In genomic region chr19:12970082-12970481, GRCm38 (mm10) we compare ENCODE assay signal across 18 mouse cellular contexts. TPM values are rescaled to one million over a fixed set of nuclear protein-coding genes. Genes with fewer than 3 reads are reported as not detected.
A peak's percentile ranks its signal among the peaks of the same experiment; 100 is the strongest.
DNase-seq lines count a peak whose midpoint lies in the region; TF ChIP-seq lines count a peak whose summit lies in the region.
"Not testable (repeated sequence)": the region's sequence is repeated elsewhere in the genome, so short reads cannot be mapped to it uniquely, and the experiment has no call there.
"Had no signal": no experiment of that assay in that cellular context is flagged by ENCODE, and none has a peak within 500 bp of the region (broad histone marks: within the 10 kb centered on the region; RNA-seq: fewer than 3 reads in every experiment).

No protein-coding gene starts in this region.

- not testable (repeated sequence) for H3K36me3 ChIP-seq in CH12.LX (replicated peaks in 1 of 2; ENCODE audit: control insufficient read depth in 1 of 2, insufficient read depth in 1 of 2, low read length in 1 of 2); ES-E14 (ENCODE audit: control insufficient read depth, insufficient read depth, low read length, poor library complexity, severe bottlenecking); MEL (ENCODE audit: control insufficient read depth in 1 of 2, insufficient read depth in 2 of 2, low read length in 2 of 2)

- H3K79me2 ChIP-seq in CH12.LX (replicated peaks; ENCODE audit: control insufficient read depth, extremely low read depth, insufficient read depth, poor library complexity, severe bottlenecking); MEL (ENCODE audit: control insufficient read depth, insufficient read depth, low read length, poor library complexity): not testable (repeated sequence)

- H3K9me3 ChIP-seq in CH12.LX (replicated peaks; ENCODE audit: low read length); ES-E14 (ENCODE audit: control insufficient read depth, insufficient read depth, low read depth, low read length); MEL (replicated peaks; ENCODE audit: insufficient read depth, low read length): not testable (repeated sequence)

- not testable (repeated sequence) for TF ChIP-seq RAD21 in CH12.LX (IDR thresholded peaks at IDR 0.05; ENCODE audit: low read depth, low read length); MEL (IDR thresholded peaks at IDR 0.05; ENCODE audit: low read depth, low read length)

- not testable (repeated sequence) for H3K9ac ChIP-seq in CH12.LX (ENCODE audit: insufficient read depth, low read depth); ES-E14 (ENCODE audit: insufficient read depth, low read depth, low read length, poor library complexity, severe bottlenecking); MEL (ENCODE audit: control insufficient read depth, low read depth, low read length, poor library complexity, severe bottlenecking)

- TF ChIP-seq EP300 in CH12.LX (IDR thresholded peaks at IDR 0.05; ENCODE audit: low read length); MEL (IDR thresholded peaks at IDR 0.05; ENCODE audit: low read depth in 1 of 2, low read length in 2 of 2): not testable (repeated sequence)

- DNase-seq in CH12.LX (ENCODE audit: extremely low read depth); ES-E14 (ENCODE audit: low read depth, low spot score); MEL (ENCODE audit: low read depth, low spot score): not testable (repeated sequence)

- not testable (repeated sequence) for H3K4me3 ChIP-seq in CH12.LX (replicated peaks in 1 of 3; ENCODE audit: low read depth in 2 of 3, low read length in 2 of 3, poor library complexity in 1 of 3); ES-E14 (ENCODE audit: insufficient read depth in 1 of 2, low read depth in 1 of 2, low read length in 2 of 2, poor library complexity in 1 of 2, severe bottlenecking in 1 of 2); MEL (ENCODE audit: control insufficient read depth in 1 of 2, insufficient read depth in 1 of 2, low read depth in 2 of 2, low read length in 2 of 2)

- in situ Hi-C loops in CH12.LX (cut with MboI; ENCODE audit: low pct_ligation_motif_present, low pct_unique_long_range_greater_than_20kb, low sequenced_read_pairs); ES-E14 (cut with MboI; ENCODE audit: low sequenced_read_pairs in 2 of 2, unreplicated experiment in 2 of 2): not testable (repeated sequence)

- not testable (repeated sequence) for H3K27ac ChIP-seq in CH12.LX (ENCODE audit: insufficient read depth, low read depth); ES-E14 (ENCODE audit: insufficient read depth, low read depth, low read length, poor library complexity, severe bottlenecking); MEL (ENCODE audit: control insufficient read depth, low read depth, low read length)

- dilution Hi-C loops in CH12.LX (cut with MboI; ENCODE audit: extremely low pct_ligation_motif_present, extremely low pct_unique_long_range_greater_than_20kb, low sequenced_read_pairs), result not testable (repeated sequence)

- not testable (repeated sequence) for TF ChIP-seq CTCF in CH12.LX (conservative IDR thresholded peaks at IDR 0.05 in 1 of 2, IDR thresholded peaks at IDR 0.05 in 1 of 2; ENCODE audit: low read depth in 2 of 2, low read length in 2 of 2); MEL (IDR thresholded peaks at IDR 0.05 in 2 of 3, conservative IDR thresholded peaks at IDR 0.05 in 1 of 3; ENCODE audit: control insufficient read depth in 1 of 3, insufficient read depth in 1 of 3, low read depth in 2 of 3, low read length in 3 of 3, poor library complexity in 1 of 3, severe bottlenecking in 1 of 3)

- H3K4me1 ChIP-seq in CH12.LX (ENCODE audit: control insufficient read depth in 1 of 2, insufficient read depth in 2 of 2); ES-E14 (ENCODE audit: control insufficient read depth in 2 of 2, insufficient read depth in 2 of 2, low read length in 2 of 2, poor library complexity in 1 of 2); MEL (ENCODE audit: control insufficient read depth in 1 of 2, insufficient read depth in 2 of 2, low read length in 2 of 2): not testable (repeated sequence)

- not testable (repeated sequence) for H3K4me2 ChIP-seq in CH12.LX (ENCODE audit: insufficient read depth, low read depth, poor library complexity, severe bottlenecking)

- not testable (repeated sequence) for H3K27me3 ChIP-seq in CH12.LX (replicated peaks); MEL (ENCODE audit: control insufficient read depth in 1 of 2, insufficient read depth in 2 of 2, low read length in 2 of 2)

- TF ChIP-seq POLR2A in CH12.LX (IDR thresholded peaks at IDR 0.05; ENCODE audit: low read depth, low read length); MEL (IDR thresholded peaks at IDR 0.05; ENCODE audit: control insufficient read depth in 1 of 2, insufficient read depth in 1 of 2, low read depth in 1 of 2, low read length in 2 of 2, poor library complexity in 1 of 2): not testable (repeated sequence)

TF ChIP-seq in CH12.LX, 34 proteins besides CTCF, POLR2A, EP300 and RAD21:
- peak; percentile 87 for TF ChIP-seq MAFK (IDR thresholded peaks at IDR 0.05; ENCODE audit: insufficient replicate concordance, low read length)

TF ChIP-seq in ES-E14, 5 proteins besides CTCF, POLR2A, EP300 and RAD21:
- peak; percentile 92 for TF ChIP-seq MAFK (IDR thresholded peaks at IDR 0.05; ENCODE audit: insufficient read depth, low read depth, low read length)

TF ChIP-seq in MEL, 35 proteins besides CTCF, POLR2A, EP300 and RAD21:
- 0 out of 2 replicates have a peak, but pooled peaks have one; percentile 30 for TF ChIP-seq MAFK (IDR thresholded peaks at IDR 0.05; ENCODE audit: borderline replicate concordance, low read depth, low read length)

RNA-seq across cellular contexts. Expression of gene Olfr1450, which starts 20.0 kb away (rescaled TPM):
- not detected in 2 replicates for total RNA-seq in CH12.LX (2012; rRNA removed)
- not detected in 2 replicates for total RNA-seq in CH12.LX (2014; rRNA removed)
- not detected in 2 replicates for polyA plus RNA-seq in CH12.LX (2012; ENCODE audit: insufficient read length, low read depth)
- total RNA-seq in ES-E14 (2012; rRNA removed), result not detected in 2 replicates
- not detected in 2 replicates for total RNA-seq in MEL (2012; rRNA removed)
- polyA plus RNA-seq in MEL (2012; ENCODE audit: insufficient read depth in 1 of 2, insufficient read length in 2 of 2, low read depth in 1 of 2, low replicate concordance in 2 of 2, missing spikeins in 1 of 2), result not detected
- total RNA-seq: adrenal gland, adult 18-20 months; adrenal gland, adult 2 months; adrenal gland, adult 8-10 months; adrenal gland, postnatal 10 days; adrenal gland, postnatal 14 days; adrenal gland, postnatal 25 days; adrenal gland, postnatal 36 days; adrenal gland, postnatal 4 days had no signal
- polyA plus RNA-seq: activated CD4-positive, CD25-positive, alpha-beta regulatory T cell, adult 4 months; adrenal gland, adult 2 months; brain, embryonic 14.5 days; C2C12; CD4-positive, CD25-positive, alpha-beta regulatory T cell, adult 4 months; cerebellum, adult 2 months; G1E; Patski had no signal

RNA-seq across cellular contexts. Expression of gene Olfr1451, which starts 24.7 kb away (rescaled TPM):
- total RNA-seq in CH12.LX (2012; rRNA removed), result not detected in 2 replicates
- total RNA-seq in CH12.LX (2014; rRNA removed), result not detected in 2 replicates
- polyA plus RNA-seq in CH12.LX (2012; ENCODE audit: insufficient read length, low read depth), result not detected in 2 replicates
- not detected in 2 replicates for total RNA-seq in ES-E14 (2012; rRNA removed)
- not detected in 2 replicates for total RNA-seq in MEL (2012; rRNA removed)
- not detected for polyA plus RNA-seq in MEL (2012; ENCODE audit: insufficient read depth in 1 of 2, insufficient read length in 2 of 2, low read depth in 1 of 2, low replicate concordance in 2 of 2, missing spikeins in 1 of 2)
- total RNA-seq: adrenal gland, adult 18-20 months; adrenal gland, adult 2 months; adrenal gland, adult 8-10 months; adrenal gland, postnatal 10 days; adrenal gland, postnatal 14 days; adrenal gland, postnatal 25 days; adrenal gland, postnatal 36 days; adrenal gland, postnatal 4 days had no signal
- polyA plus RNA-seq: activated CD4-positive, CD25-positive, alpha-beta regulatory T cell, adult 4 months; adrenal gland, adult 2 months; brain, embryonic 14.5 days; C2C12; cerebellum, adult 2 months; G1E; Patski had no signal

RNA-seq across cellular contexts. Expression of gene Olfr1449, which starts 39.4 kb away (rescaled TPM):
- total RNA-seq in CH12.LX (2012; rRNA removed) (not detected in 2 replicates), CH12.LX (2014; rRNA removed) (not detected in 2 replicates), ES-E14 (2012; rRNA removed) (not detected in 2 replicates), MEL (2012; rRNA removed) (not detected in 2 replicates)
- polyA plus RNA-seq in CH12.LX (2012; ENCODE audit: insufficient read length, low read depth) (not detected in 2 replicates), MEL (2012; ENCODE audit: insufficient read depth in 1 of 2, insufficient read length in 2 of 2, low read depth in 1 of 2, low replicate concordance in 2 of 2, missing spikeins in 1 of 2) (not detected)
- total RNA-seq: adrenal gland, adult 18-20 months; adrenal gland, adult 2 months; adrenal gland, adult 8-10 months; adrenal gland, postnatal 10 days; adrenal gland, postnatal 14 days; adrenal gland, postnatal 25 days; adrenal gland, postnatal 36 days; adrenal gland, postnatal 4 days had no signal
- polyA plus RNA-seq: activated CD4-positive, CD25-positive, alpha-beta regulatory T cell, adult 4 months; adrenal gland, adult 2 months; brain, embryonic 14.5 days; C2C12; CD4-positive, CD25-positive, alpha-beta regulatory T cell, adult 4 months; cerebellum, adult 2 months; G1E; Patski had no signal

RNA-seq across cellular contexts. Expression of gene Olfr1448, which starts 45.9 kb away (rescaled TPM):
- total RNA-seq in CH12.LX (2012; rRNA removed) (not detected in 2 replicates), CH12.LX (2014; rRNA removed) (not detected in 2 replicates), ES-E14 (2012; rRNA removed) (not detected in 2 replicates), MEL (2012; rRNA removed) (not detected in 2 replicates)
- polyA plus RNA-seq in CH12.LX (2012; ENCODE audit: insufficient read length, low read depth) (not detected in 2 replicates), MEL (2012; ENCODE audit: insufficient read depth in 1 of 2, insufficient read length in 2 of 2, low read depth in 1 of 2, low replicate concordance in 2 of 2, missing spikeins in 1 of 2) (not detected)
- total RNA-seq: adrenal gland, adult 18-20 months; adrenal gland, adult 2 months; adrenal gland, adult 8-10 months; adrenal gland, postnatal 10 days; adrenal gland, postnatal 14 days; adrenal gland, postnatal 25 days; adrenal gland, postnatal 36 days; adrenal gland, postnatal 4 days had no signal
- polyA plus RNA-seq: activated CD4-positive, CD25-positive, alpha-beta regulatory T cell, adult 4 months; adrenal gland, adult 2 months; brain, embryonic 14.5 days; C2C12; CD4-positive, CD25-positive, alpha-beta regulatory T cell, adult 4 months; cerebellum, adult 2 months; G1E; Patski had no signal

RNA-seq across cellular contexts. Expression of gene Olfr1453, which starts 58.0 kb away (rescaled TPM):
- total RNA-seq in CH12.LX (2012; rRNA removed) (not detected in 2 replicates), CH12.LX (2014; rRNA removed) (not detected in 2 replicates), ES-E14 (2012; rRNA removed) (not detected in 2 replicates), MEL (2012; rRNA removed) (not detected in 2 replicates)
- polyA plus RNA-seq in CH12.LX (2012; ENCODE audit: insufficient read length, low read depth) (not detected in 2 replicates), MEL (2012; ENCODE audit: insufficient read depth in 1 of 2, insufficient read length in 2 of 2, low read depth in 1 of 2, low replicate concordance in 2 of 2, missing spikeins in 1 of 2) (not detected)
- total RNA-seq: adrenal gland, adult 18-20 months; adrenal gland, adult 2 months; adrenal gland, adult 8-10 months; adrenal gland, postnatal 10 days; adrenal gland, postnatal 14 days; adrenal gland, postnatal 25 days; adrenal gland, postnatal 36 days; adrenal gland, postnatal 4 days had no signal
- polyA plus RNA-seq: activated CD4-positive, CD25-positive, alpha-beta regulatory T cell, adult 4 months; adrenal gland, adult 2 months; brain, embryonic 14.5 days; C2C12; CD4-positive, CD25-positive, alpha-beta regulatory T cell, adult 4 months; cerebellum, adult 2 months; G1E; Patski had no signal
